11 mouse cellular contexts compared by ENCODE assay signal in genomic region chr4:142065835-142066234, GRCm38 (mm10). TPM values are rescaled to one million over a fixed set of nuclear protein-coding genes. Genes with fewer than 3 reads are reported as not detected.
DNase-seq lines count a peak whose midpoint lies in the region; ATAC-seq and TF ChIP-seq lines count a peak whose summit lies in the region.
"Had no signal": no experiment of that assay in that cellular context is flagged by ENCODE, and none has a peak within 500 bp of the region (broad histone marks: within the 10 kb centered on the region; RNA-seq: fewer than 3 reads in every experiment).

No protein-coding gene starts in this region.

- H3K4me1 ChIP-seq in kidney, postnatal 0 days (replicated peaks; ENCODE audit: insufficient read depth, low read length) = peaks cover 30% of the 10 kb centered on the region
- 0 out of 2 replicates have a peak, but pooled peaks cover 11% of the 10 kb centered on the region for H3K4me1 ChIP-seq in embryonic fibroblast, embryonic 13.5 days (ENCODE audit: control insufficient read depth, insufficient read depth, low read length)

- H3K27me3 ChIP-seq in kidney, postnatal 0 days (ENCODE audit: insufficient read depth, low read length) = no peaks in the 10 kb centered on the region

- H3K4me2 ChIP-seq in kidney, postnatal 0 days (ENCODE audit: low read length) = no peak overlapping the region

- H3K9me3 ChIP-seq in kidney, postnatal 0 days (replicated peaks; ENCODE audit: low read length) = no peaks in the 10 kb centered on the region

- no peaks in the 10 kb centered on the region for H3K36me3 ChIP-seq in kidney, postnatal 0 days (ENCODE audit: insufficient read depth, low read length)
- H3K36me3 ChIP-seq: G1E had no signal

- ATAC-seq in kidney, postnatal 0 days (replicated peaks; ENCODE audit: low FRiP score, low read depth) = no peak

- H3K4me3 ChIP-seq in kidney, postnatal 0 days (replicated peaks; ENCODE audit: low read depth, low read length) = no peak overlapping the region
- H3K4me3 ChIP-seq in embryonic fibroblast, embryonic 13.5 days (ENCODE audit: insufficient read depth, low read length) = no peak overlapping the region

- H3K9ac ChIP-seq in kidney, postnatal 0 days (ENCODE audit: low read depth, low read length) = no peak overlapping the region

- peak overlapping the region; percentile 73 for H3K27ac ChIP-seq in kidney, postnatal 0 days
- 0 out of 2 replicates have a peak overlapping the region, but pooled peaks have one; percentile 3 for H3K27ac ChIP-seq in embryonic fibroblast, embryonic 13.5 days (ENCODE audit: insufficient read depth, low read length)

- peak; percentile 63 for DNase-seq in kidney, postnatal 0 days (ENCODE audit: low spot score)
- no peak for DNase-seq in kidney, postnatal 25 days
- peak; percentile 45 to 53 for DNase-seq in heart, postnatal 36 days
- DNase-seq in lung, postnatal 14 days = peak; percentile 31
- no peak for DNase-seq in embryo, embryonic 10.5 days (ENCODE audit: low spot score)
- no peak for DNase-seq in gastrocnemius, adult 8-10 months (ENCODE audit: low spot score in 2 of 2)
- no peak for DNase-seq in right cerebral cortex, adult 2 months (ENCODE audit: low spot score in 2 of 2)
- DNase-seq: midbrain, embryonic 14.5 days had no signal

- TF ChIP-seq CTCF in kidney, postnatal 0 days (IDR thresholded peaks at IDR 0.05; ENCODE audit: low read depth) = no peak
- no peak for TF ChIP-seq CTCF in embryonic fibroblast, embryonic 13.5 days (IDR thresholded peaks at IDR 0.05; ENCODE audit: borderline replicate concordance, insufficient read depth, low read length)

- TF ChIP-seq POLR2A in embryonic fibroblast, embryonic 13.5 days (IDR thresholded peaks at IDR 0.05; ENCODE audit: low read depth, low read length) = no peak

- intact Hi-C loops in heart, postnatal 36 days (cut with DNase I) = no loop called here

- 53% methylated on average over 6 of the region's 6 CpGs for WGBS in kidney, postnatal 0 days

RNA-seq across cellular contexts. Expression of gene Tmem51, which starts 18.3 kb away (rescaled TPM):
- 53.8 and 56.8 TPM in 2 replicates for polyA plus RNA-seq in kidney, postnatal 0 days (2015; fragmentation: Nextera tagmentation; extraction: Ambion mirVana)
- 2.1 and 3.5 TPM in 2 replicates for polyA plus RNA-seq in embryonic fibroblast, embryonic 13.5 days (2011; ENCODE audit: insufficient read length, low read depth, missing spikeins)
- total RNA-seq in heart, postnatal 36 days (2021) = 1 to 10 TPM; 5.1 to 5.2 TPM
- under 1 TPM; 0.22 to 0.86 (median 0.72) TPM for total RNA-seq in gastrocnemius, adult 8-10 months (2022)
- polyA plus RNA-seq: G1E had no signal

RNA-seq across cellular contexts. Expression of gene Fhad1, which starts 51.0 kb away (rescaled TPM):
- polyA plus RNA-seq in kidney, postnatal 0 days (2015; fragmentation: Nextera tagmentation; extraction: Ambion mirVana) = 0.32 and 0.50 TPM in 2 replicates
- polyA plus RNA-seq in embryonic fibroblast, embryonic 13.5 days (2011; ENCODE audit: insufficient read length, low read depth, missing spikeins) = not detected in 2 replicates
- total RNA-seq in heart, postnatal 36 days (2021) = not detected
- total RNA-seq in gastrocnemius, adult 8-10 months (2022) = not detected
- total RNA-seq: common myeloid progenitor, adult 5-6 weeks had no signal
- polyA plus RNA-seq: G1E had no signal

Comparison
In these comparisons a context has a peak if more than half of its experiments do, and no peak if none do; other contexts are left out.
1. DNase-seq: peak in kidney, postnatal 0 days (single experiment), heart, postnatal 36 days (2 of 2) and lung, postnatal 14 days (single experiment); none in kidney, postnatal 25 days (0 of 2), embryo, embryonic 10.5 days (single experiment), gastrocnemius, adult 8-10 months (0 of 2) and right cerebral cortex, adult 2 months (0 of 2).